Mouse (Mus musculus): ENCODE data around the gene Ugt1a10. TPM values are rescaled to one million over a fixed set of nuclear protein-coding genes. Genes with fewer than 3 reads are reported as not detected.
"Not testable (repeated sequence)": the region's sequence is repeated elsewhere in the genome, so short reads cannot be mapped to it uniquely, and the experiment has no call there.

The Ugt1a10 gene
- polyA plus RNA-seq, 1 experiment: not detected

- not testable (repeated sequence) for H3K27ac ChIP-seq (ENCODE audit: insufficient read depth, low read length); H3K27me3 ChIP-seq (ENCODE audit: control insufficient read depth, insufficient read depth, low read length); H3K4me3 ChIP-seq (replicated peaks; ENCODE audit: insufficient read depth, low read depth, low read length); H3K4me1 ChIP-seq (ENCODE audit: control insufficient read depth, insufficient read depth, low read length); DNase-seq
- TF ChIP-seq CTCF (IDR thresholded peaks at IDR 0.05; ENCODE audit: borderline replicate concordance, insufficient read depth, low read depth, low read length): peak; percentile 8; the same call in 1 of the 2 replicates
- 76% methylated on average over 2 of the region's 2 CpGs for WGBS
Measured at GRCm38 (mm10) chr1:88145278-88145677, 90.1 kb downstream of the Ugt1a10 start.

DNA sequence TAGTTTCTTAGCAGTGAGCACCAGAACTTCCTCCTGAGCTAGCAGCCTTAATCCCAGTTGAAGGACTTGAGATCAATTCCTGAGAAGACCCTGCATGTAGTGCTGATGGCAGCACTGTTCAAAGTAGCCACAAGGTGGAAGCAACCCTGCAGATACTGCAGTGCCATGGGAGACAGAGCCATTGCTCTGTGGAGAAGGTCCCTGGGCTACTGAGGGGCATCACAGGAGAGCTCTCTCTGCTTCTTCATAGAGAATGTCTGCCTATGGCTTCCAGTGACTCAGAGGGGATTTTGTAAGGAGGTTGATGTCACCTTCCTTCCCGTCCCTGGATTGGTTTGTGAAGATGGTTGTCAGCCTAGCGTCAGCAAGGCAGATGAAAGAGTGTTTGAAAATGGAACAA is 94.9 kb downstream of the Ugt1a10 start:
- H3K4me1 ChIP-seq (ENCODE audit: control insufficient read depth, insufficient read depth, low read length); DNase-seq; H3K4me3 ChIP-seq (replicated peaks; ENCODE audit: insufficient read depth, low read depth, low read length); H3K27me3 ChIP-seq (ENCODE audit: control insufficient read depth, insufficient read depth, low read length); H3K27ac ChIP-seq (ENCODE audit: insufficient read depth, low read length): not testable (repeated sequence)
- 72% methylated on average over 2 of the region's 2 CpGs for WGBS
- peak; percentile 18; the same call in 1 of the 2 replicates for TF ChIP-seq CTCF (IDR thresholded peaks at IDR 0.05; ENCODE audit: borderline replicate concordance, insufficient read depth, low read depth, low read length)

DNA sequence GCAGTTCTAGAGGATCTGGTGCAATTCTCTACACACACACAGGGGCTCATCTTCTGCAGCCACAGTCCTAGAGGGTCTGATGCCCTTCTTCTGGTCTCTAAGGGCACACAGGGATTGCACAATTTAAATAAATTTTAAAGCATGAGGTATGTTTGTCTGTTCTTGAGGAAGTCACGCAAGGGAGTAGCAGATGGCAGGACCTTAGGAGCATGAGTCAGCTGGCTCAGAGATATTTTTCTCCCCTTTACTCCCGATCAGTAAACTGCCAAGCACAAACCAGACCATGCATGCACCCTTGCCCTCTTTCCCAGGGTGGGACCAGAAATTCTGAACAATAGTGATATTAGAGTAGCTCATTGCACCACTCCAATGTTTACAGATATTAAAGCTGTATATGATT is 103.2 kb downstream of the Ugt1a10 start:
- no peak for TF ChIP-seq CTCF (IDR thresholded peaks at IDR 0.05; ENCODE audit: borderline replicate concordance, insufficient read depth, low read depth, low read length)
- TF ChIP-seq POLR2A (IDR thresholded peaks at IDR 0.05; ENCODE audit: borderline replicate concordance, insufficient read depth, low read length): no peak
- H3K4me1 ChIP-seq (ENCODE audit: control insufficient read depth, insufficient read depth, low read length): peaks cover 4% of the 10 kb centered on the region; the same call in 1 of the 2 replicates
- no peaks in the 10 kb centered on the region for H3K27me3 ChIP-seq (ENCODE audit: control insufficient read depth, insufficient read depth, low read length)
- H3K27ac ChIP-seq (ENCODE audit: insufficient read depth, low read length): peak overlapping the region; percentile 51; the same call in 1 of the 2 replicates
- H3K4me3 ChIP-seq (replicated peaks; ENCODE audit: insufficient read depth, low read depth, low read length): no peak overlapping the region
- WGBS: 5% methylated on average over 2 of the region's 2 CpGs
- DNase-seq: peak; percentile 36 to 59

- DNase-seq: no peak
- Histone ChIP-seq H3K4me1 (ENCODE audit: control insufficient read depth, insufficient read depth, low read length) (peaks cover 7% of the 10 kb centered on the region; the same call in 1 of the 2 replicates), H3K27ac (ENCODE audit: insufficient read depth, low read length) (no peak within 1 kb of the TSS), H3K27me3 (ENCODE audit: control insufficient read depth, insufficient read depth, low read length) (no peaks in the 10 kb centered on the region; the same call in 1 of the 2 replicates), H3K4me3 (replicated peaks; ENCODE audit: insufficient read depth, low read depth, low read length) (no peak within 1 kb of the TSS)
- WGBS: 93% methylated on average over 5 of the region's 5 CpGs
- TF ChIP-seq POLR2A (IDR thresholded peaks at IDR 0.05; ENCODE audit: borderline replicate concordance, insufficient read depth, low read length) (no peak), CTCF (IDR thresholded peaks at IDR 0.05; ENCODE audit: borderline replicate concordance, insufficient read depth, low read depth, low read length) (no peak)
Measured at GRCm38 (mm10) chr1:88165711-88166110, 110.5 kb downstream of the Ugt1a10 start, which contains the start of gene Ugt1a5. Gene Ugt1a5, plus strand, starts transcription at chr1:88166012.

GRCm38 (mm10) chr1:88172190-88172589 is 117.0 kb downstream of the Ugt1a10 start:
- not testable (repeated sequence) for H3K4me3 ChIP-seq (replicated peaks; ENCODE audit: insufficient read depth, low read depth, low read length); H3K27me3 ChIP-seq (ENCODE audit: control insufficient read depth, insufficient read depth, low read length); DNase-seq; H3K4me1 ChIP-seq (ENCODE audit: control insufficient read depth, insufficient read depth, low read length); H3K27ac ChIP-seq (ENCODE audit: insufficient read depth, low read length)
- 83% methylated on average over 6 of the region's 7 CpGs for WGBS

GRCm38 (mm10) chr1:88179657-88180056 is 124.5 kb downstream of the Ugt1a10 start:
- 94% methylated on average over 1 of the region's 1 CpGs for WGBS
- H3K4me3 ChIP-seq (replicated peaks; ENCODE audit: insufficient read depth, low read depth, low read length): no peak overlapping the region
- no peak for DNase-seq
- TF ChIP-seq CTCF (IDR thresholded peaks at IDR 0.05; ENCODE audit: borderline replicate concordance, insufficient read depth, low read depth, low read length) (no peak), POLR2A (IDR thresholded peaks at IDR 0.05; ENCODE audit: borderline replicate concordance, insufficient read depth, low read length) (no peak)
- no peaks in the 10 kb centered on the region for H3K27me3 ChIP-seq (ENCODE audit: control insufficient read depth, insufficient read depth, low read length)
- H3K4me1 ChIP-seq (ENCODE audit: control insufficient read depth, insufficient read depth, low read length): no peaks in the 10 kb centered on the region
- H3K27ac ChIP-seq (ENCODE audit: insufficient read depth, low read length): no peak overlapping the region

DNA sequence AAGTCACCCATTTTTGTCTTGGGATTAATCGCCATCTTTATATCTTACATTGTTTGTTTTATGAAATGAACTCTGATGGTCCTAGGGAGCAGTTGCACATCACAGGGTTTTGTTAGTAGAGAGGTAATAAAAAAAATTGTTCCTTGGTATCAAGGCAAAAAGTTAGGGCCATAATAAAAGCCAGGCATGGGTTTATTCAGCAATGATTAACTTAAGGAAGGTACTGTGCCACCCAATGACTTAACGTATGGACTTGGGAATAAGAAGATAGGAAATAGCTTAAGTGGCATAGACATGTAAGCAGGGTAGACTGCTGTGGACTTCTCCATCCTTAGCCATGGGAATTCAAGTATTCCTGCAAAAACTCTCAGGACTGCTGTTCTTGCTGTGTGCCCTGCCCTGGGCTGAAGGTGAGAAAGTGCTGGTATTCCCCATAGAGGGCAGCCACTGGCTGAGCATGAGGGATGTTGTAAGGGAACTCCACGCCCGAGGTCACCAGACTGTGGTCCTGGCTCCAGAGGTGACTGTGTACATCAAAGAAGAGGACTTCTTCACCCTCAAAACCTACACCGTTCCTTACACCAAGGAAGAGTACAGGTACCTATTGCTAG is 131.2 kb downstream of the Ugt1a10 start:
- Histone ChIP-seq H3K4me3 (replicated peaks; ENCODE audit: insufficient read depth, low read depth, low read length) (no peak overlapping the region), H3K27ac (ENCODE audit: insufficient read depth, low read length) (no peak overlapping the region), H3K4me1 (ENCODE audit: control insufficient read depth, insufficient read depth, low read length) (no peaks in the 10 kb centered on the region), H3K27me3 (ENCODE audit: control insufficient read depth, insufficient read depth, low read length) (no peaks in the 10 kb centered on the region)
- TF ChIP-seq CTCF (IDR thresholded peaks at IDR 0.05; ENCODE audit: borderline replicate concordance, insufficient read depth, low read depth, low read length) (no peak), POLR2A (IDR thresholded peaks at IDR 0.05; ENCODE audit: borderline replicate concordance, insufficient read depth, low read length) (no peak)
- 87% methylated on average over 5 of the region's 5 CpGs for WGBS
- DNase-seq: no peak

DNA sequence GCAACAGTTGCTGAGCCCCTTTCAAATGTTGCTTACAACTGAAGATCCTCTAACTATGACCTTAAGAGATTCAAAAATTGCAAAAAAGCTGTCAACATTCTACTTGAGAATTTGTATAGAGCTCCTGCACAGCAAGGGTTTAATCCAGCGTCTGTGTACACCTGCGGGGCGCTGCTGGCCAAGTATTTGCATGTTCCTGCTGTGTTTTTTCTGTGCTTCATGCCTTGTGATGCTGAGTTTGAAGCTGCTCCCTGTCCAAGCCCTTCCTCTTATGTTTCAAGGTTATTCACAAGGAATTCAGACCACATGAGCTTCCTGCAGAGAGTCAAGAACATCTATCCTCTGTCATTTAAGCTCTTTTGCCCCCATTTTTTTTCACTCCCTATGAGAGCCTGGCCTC is 136.9 kb downstream of the Ugt1a10 start:
- H3K4me3 ChIP-seq (replicated peaks; ENCODE audit: insufficient read depth, low read depth, low read length): no peak overlapping the region
- TF ChIP-seq CTCF (IDR thresholded peaks at IDR 0.05; ENCODE audit: borderline replicate concordance, insufficient read depth, low read depth, low read length) (no peak), POLR2A (IDR thresholded peaks at IDR 0.05; ENCODE audit: borderline replicate concordance, insufficient read depth, low read length) (no peak)
- no peaks in the 10 kb centered on the region for H3K27me3 ChIP-seq (ENCODE audit: control insufficient read depth, insufficient read depth, low read length)
- H3K4me1 ChIP-seq (ENCODE audit: control insufficient read depth, insufficient read depth, low read length): no peaks in the 10 kb centered on the region
- H3K27ac ChIP-seq (ENCODE audit: insufficient read depth, low read length): no peak overlapping the region
- WGBS: 53% methylated on average over 3 of the region's 3 CpGs
- no peak for DNase-seq

All from cerebellum, adult 2 months (tissue).